Mouse (Mus musculus): ENCODE results near the gene Cryzl2.

Gene Cryzl2

GRCm38 (mm10) chr1:157443026-157443722 is 15.2 kb upstream of the Cryzl2 start:
- in situ Hi-C loops (cut with MboI, MseI) = no loop called here

- in situ Hi-C loops (cut with MboI, MseI) = no loop called here
Observed at GRCm38 (mm10) chr1:157443723-157444561, 14.4 kb upstream of the Cryzl2 start.

GRCm38 (mm10) chr1:157444632-157445300 is 13.6 kb upstream of the Cryzl2 start:
- in situ Hi-C loops (cut with MboI, MseI) = no loop called here

GRCm38 (mm10) chr1:157445398-157445910 is 12.9 kb upstream of the Cryzl2 start:
- in situ Hi-C loops (cut with MboI, MseI) = no loop called here

GRCm38 (mm10) chr1:157446325-157446724 is 12.1 kb upstream of the Cryzl2 start:
- in situ Hi-C loops (cut with MboI, MseI) = no loop called here

GRCm38 (mm10) chr1:157447142-157447541 is 11.2 kb upstream of the Cryzl2 start:
- in situ Hi-C loops (cut with MboI, MseI) = no loop called here

GRCm38 (mm10) chr1:157448164-157448804 is 10.1 kb upstream of the Cryzl2 start:
- in situ Hi-C loops (cut with MboI, MseI) = no loop called here

- in situ Hi-C loops (cut with MboI, MseI) = no loop called here
Observed at GRCm38 (mm10) chr1:157448805-157449188, 9.6 kb upstream of the Cryzl2 start.

- in situ Hi-C loops (cut with MboI, MseI) = no loop called here
Observed at GRCm38 (mm10) chr1:157449532-157449931, 8.8 kb upstream of the Cryzl2 start.

- in situ Hi-C loops (cut with MboI, MseI) = no loop called here
Observed at GRCm38 (mm10) chr1:157449981-157450636, 8.3 kb upstream of the Cryzl2 start.

GRCm38 (mm10) chr1:157452284-157452683 is 6.1 kb upstream of the Cryzl2 start:
- in situ Hi-C loops (cut with MboI, MseI) = no loop called here

GRCm38 (mm10) chr1:157452759-157453549 is 5.4 kb upstream of the Cryzl2 start:
- in situ Hi-C loops (cut with MboI, MseI) = no loop called here

GRCm38 (mm10) chr1:157454876-157455275 is 3.5 kb upstream of the Cryzl2 start:
- in situ Hi-C loops (cut with MboI, MseI) = no loop called here

- in situ Hi-C loops (cut with MboI, MseI) = no loop called here
Observed at GRCm38 (mm10) chr1:157457789-157458188, 588 bp upstream of the Cryzl2 start.

GRCm38 (mm10) chr1:157459904-157460303 is 1.5 kb downstream of the Cryzl2 start:
- in situ Hi-C loops (cut with MboI, MseI) = no loop called here

GRCm38 (mm10) chr1:157461276-157461675 is 2.9 kb downstream of the Cryzl2 start:
- in situ Hi-C loops (cut with MboI, MseI) = no loop called here

GRCm38 (mm10) chr1:157462336-157462735 is 4.0 kb downstream of the Cryzl2 start:
- in situ Hi-C loops (cut with MboI, MseI) = no loop called here

- in situ Hi-C loops (cut with MboI, MseI) = no loop called here
Observed at GRCm38 (mm10) chr1:157465194-157465593, 6.8 kb downstream of the Cryzl2 start.

GRCm38 (mm10) chr1:157467866-157468265 is 9.5 kb downstream of the Cryzl2 start:
- in situ Hi-C loops (cut with MboI, MseI) = no loop called here

GRCm38 (mm10) chr1:157470761-157471386 is 12.5 kb downstream of the Cryzl2 start:
- in situ Hi-C loops (cut with MboI, MseI) = no loop called here
